Mouse (Mus musculus) hindbrain, embryonic 14.5 days (tissue): ENCODE data around the gene Top2a. TPM values are rescaled to one million over a fixed set of nuclear protein-coding genes. Genes with fewer than 3 reads are reported as not detected.

Source experiments
- ATAC-seq: fragments of 200-750 bp; cut with Nextera tagmentation; 2 replicates; pipeline ENCODE4 v1.8.0; 2017; ENCODE audit warnings: moderate number of reproducible peaks, mild to moderate bottlenecking, moderate TSS enrichment, moderate library complexity; ENCODE audit not compliant: low FRiP score
- DNase-seq: peaks from one replicate; pipeline ENCODE4 v3.0.0-alpha.2; 2015; ENCODE audit warnings: low spot score
- H3K27ac ChIP-seq: fragments of 300-500 bp; sonication (generic); 2 replicates; pipeline ENCODE4 v1.5.1; 2014; ENCODE audit warnings: mild to moderate bottlenecking, moderate library complexity
- H3K27me3 ChIP-seq: fragments of 300-500 bp; sonication (generic); 2 replicates; pipeline ENCODE4 v1.6.1; 2014; ENCODE audit warnings: mild to moderate bottlenecking, low read length, mixed read lengths; ENCODE audit not compliant: control insufficient read depth, insufficient read depth
- H3K36me3 ChIP-seq: fragments of 300-500 bp; sonication (generic); replicated peaks from 2 replicates; pipeline ENCODE4 v1.6.1; 2014; ENCODE audit not compliant: control insufficient read depth, insufficient read depth
- H3K4me1 ChIP-seq: fragments of 300-500 bp; sonication (generic); replicated peaks from 2 replicates; pipeline ENCODE4 v1.6.1; 2014; ENCODE audit warnings: antibody characterized with exemption, low read length, mixed read lengths; ENCODE audit not compliant: control insufficient read depth, insufficient read depth
- H3K4me2 ChIP-seq: fragments of 300-500 bp; sonication (generic); replicated peaks from 2 replicates; pipeline ENCODE4 v1.6.1; 2014; ENCODE audit warnings: mild to moderate bottlenecking, moderate library complexity
- H3K4me3 ChIP-seq: fragments of 300-500 bp; sonication (generic); replicated peaks from 2 replicates; pipeline ENCODE4 v1.5.1; 2014; ENCODE audit warnings: mild to moderate bottlenecking, low read length
- H3K9ac ChIP-seq: fragments of 300-500 bp; sonication (generic); 2 replicates; pipeline ENCODE4 v1.6.1; 2014
- H3K9me3 ChIP-seq: fragments of 300-500 bp; sonication (generic); 2 replicates; pipeline ENCODE4 v1.6.1; 2016; ENCODE audit warnings: low read length; ENCODE audit not compliant: control insufficient read depth
- WGBS: fragments of 180-500 bp; shearing (Covaris S2); extraction: QIAGEN DNeasy Blood & Tissue Kit; methylation state at CpG from one replicate; pipeline ENCODE4 v1.1.7; 2014; 5-methylcytosine and 5-hydroxymethylcytosine counted together
- polyA plus RNA-seq: library from polyadenylated mRNA; unstranded; fragments of >200 nt; fragmentation: Nextera tagmentation; extraction: Ambion mirVana; gene quantifications from 2 replicates; pipeline ENCODE4 v1.2.1, GENCODE M21; 2014

The Top2a gene
- polyA plus RNA-seq, 1 experiment from 2014 or later: 34.2 TPM

DNA sequence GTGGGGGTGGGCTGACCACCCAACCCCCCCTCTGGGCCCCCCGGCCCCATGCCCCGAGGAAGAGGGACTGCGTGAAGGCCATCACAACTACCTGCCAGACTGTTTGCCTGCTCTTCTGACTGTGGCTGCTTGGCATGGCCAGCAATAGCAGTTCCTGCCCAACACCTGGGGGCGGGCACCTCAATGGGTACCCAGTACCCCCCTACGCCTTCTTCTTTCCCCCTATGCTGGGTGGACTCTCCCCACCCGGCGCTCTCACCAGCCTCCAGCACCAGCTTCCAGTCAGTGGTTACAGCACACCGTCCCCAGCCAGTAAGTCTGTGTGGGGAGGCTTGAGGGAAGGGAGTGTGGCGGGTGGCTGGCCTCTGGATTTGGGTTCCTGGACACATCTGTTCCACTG is 73.5 kb downstream of the Top2a start:
- DNase-seq (no peak), ATAC-seq (no peak)
- Histone ChIP-seq H3K4me2 (no peak overlapping the region), H3K4me1 (peaks cover 29% of the 10 kb centered on the region), H3K27ac (no peak overlapping the region), H3K9ac (no peak overlapping the region), H3K27me3 (no peaks in the 10 kb centered on the region), H3K36me3 (peaks cover 4% of the 10 kb centered on the region; the same call in 1 of the 2 replicates), H3K9me3 (no peaks in the 10 kb centered on the region), H3K4me3 (no peak overlapping the region)
- WGBS: 94% methylated on average over 8 of the region's 9 CpGs

DNA sequence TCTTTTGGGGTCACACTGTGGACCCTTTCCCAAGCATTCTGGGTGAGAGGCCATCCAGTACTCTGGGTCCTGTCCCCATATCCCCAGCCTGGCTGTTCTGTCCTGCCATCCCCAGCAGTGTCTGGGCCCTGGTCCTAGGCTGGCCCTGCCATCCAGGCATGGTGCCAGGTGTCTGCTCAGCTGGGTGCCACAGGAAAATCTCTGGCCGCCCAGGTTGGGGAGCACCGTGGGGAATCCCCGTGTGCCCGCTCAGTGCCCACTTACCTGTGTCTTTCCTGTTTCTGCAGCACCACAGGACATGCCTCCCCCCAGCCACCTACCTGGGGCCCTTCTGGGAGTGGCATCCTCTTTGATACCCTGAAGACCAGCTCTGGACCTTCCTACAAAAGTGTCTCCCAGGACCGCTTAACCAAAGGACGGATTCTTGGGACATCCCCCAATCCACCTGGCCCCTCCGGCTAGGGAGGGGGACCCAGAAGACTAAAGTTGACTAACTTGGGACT is 74.0 kb downstream of the Top2a start:
- H3K9ac ChIP-seq: no peak overlapping the region
- H3K36me3 ChIP-seq: peaks cover 4% of the 10 kb centered on the region; the same call in 1 of the 2 replicates
- DNase-seq: no peak
- H3K27me3 ChIP-seq: no peaks in the 10 kb centered on the region
- H3K4me1 ChIP-seq: peaks cover 26% of the 10 kb centered on the region
- WGBS: 82% methylated on average over 7 of the region's 7 CpGs
- H3K4me2 ChIP-seq: no peak overlapping the region
- no peak overlapping the region for H3K27ac ChIP-seq
- ATAC-seq: no peak
- H3K4me3 ChIP-seq: no peak overlapping the region
- no peaks in the 10 kb centered on the region for H3K9me3 ChIP-seq

DNA sequence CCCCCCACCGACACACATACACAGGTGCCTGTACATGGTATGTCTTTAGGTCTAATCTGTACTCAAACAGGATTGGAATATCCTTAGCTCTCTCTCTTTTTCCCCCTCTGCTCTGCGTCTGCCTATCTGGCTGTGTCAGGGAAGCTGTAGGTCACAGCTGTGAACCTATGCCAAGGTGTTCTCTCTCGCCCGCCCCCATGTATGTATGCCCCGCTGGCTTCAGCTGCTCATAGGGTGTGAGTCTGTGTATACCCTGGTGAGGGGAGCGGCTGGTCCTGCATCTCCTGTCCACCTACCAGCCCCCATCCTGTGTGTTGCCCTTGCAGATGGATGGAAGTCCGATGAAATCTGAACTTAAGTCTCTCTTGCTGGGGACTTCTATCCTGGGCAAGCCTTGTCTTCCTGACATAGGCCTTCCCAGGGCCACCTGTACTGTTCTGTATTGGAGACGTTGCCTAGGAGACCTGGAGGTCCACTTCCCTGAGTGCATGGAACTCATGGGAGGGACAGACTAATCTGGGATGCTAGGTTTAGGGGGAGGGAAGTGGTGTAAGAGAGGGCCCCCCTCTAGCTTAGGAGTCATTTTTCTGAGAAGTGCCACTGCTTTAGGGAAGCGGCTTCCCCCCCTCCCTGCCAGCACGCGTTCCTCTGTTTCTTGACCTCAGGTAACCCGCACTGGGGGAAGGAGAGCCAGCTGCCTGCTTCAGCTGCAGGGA is 74.6 kb downstream of the Top2a start:
- H3K9ac ChIP-seq: no peak overlapping the region
- ATAC-seq (no peak), DNase-seq (no peak)
- H3K9me3 ChIP-seq: no peaks in the 10 kb centered on the region
- no peaks in the 10 kb centered on the region for H3K27me3 ChIP-seq
- peaks cover 4% of the 10 kb centered on the region; the same call in 1 of the 2 replicates for H3K36me3 ChIP-seq
- H3K4me1 ChIP-seq: peaks cover 26% of the 10 kb centered on the region
- WGBS: 66% methylated on average over 12 of the region's 12 CpGs
- H3K4me3 ChIP-seq: no peak overlapping the region
- no peak overlapping the region for H3K4me2 ChIP-seq
- H3K27ac ChIP-seq: no peak overlapping the region

DNA sequence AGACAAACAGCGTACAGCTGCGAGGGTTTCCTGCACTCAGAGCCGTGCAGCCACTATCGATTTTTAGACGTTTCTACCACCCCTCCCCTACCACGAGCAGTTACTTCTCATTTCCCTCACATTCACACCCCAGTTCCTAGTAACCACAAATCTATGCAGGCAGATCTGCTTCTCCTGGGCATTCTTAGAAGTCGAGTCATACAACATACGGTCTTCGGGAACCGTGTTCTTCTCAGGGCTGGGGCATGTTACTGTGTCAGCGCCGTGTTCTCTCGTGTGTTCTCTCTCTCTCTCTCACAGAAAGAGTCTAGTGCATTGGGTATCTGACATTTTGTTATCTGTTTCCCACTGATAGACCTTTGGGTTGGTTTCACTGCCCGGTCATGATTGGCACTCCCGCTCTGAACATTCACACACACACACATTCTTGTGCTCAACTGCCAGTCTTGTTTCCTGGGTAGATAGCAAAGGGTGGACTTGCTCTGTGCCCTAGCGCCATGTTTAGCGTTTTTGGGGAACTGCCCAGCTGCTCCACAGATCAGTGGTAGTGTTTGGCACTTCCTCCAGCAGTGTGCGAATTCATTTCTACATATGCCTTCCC is 75.9 kb downstream of the Top2a start:
- no peak for ATAC-seq
- H3K9ac ChIP-seq: no peak overlapping the region
- H3K36me3 ChIP-seq: peaks cover 4% of the 10 kb centered on the region; the same call in 1 of the 2 replicates
- no peaks in the 10 kb centered on the region for H3K27me3 ChIP-seq
- 84% methylated on average over 18 of the region's 18 CpGs for WGBS
- peaks cover 29% of the 10 kb centered on the region for H3K4me1 ChIP-seq
- H3K4me3 ChIP-seq: no peak overlapping the region
- H3K27ac ChIP-seq: no peak overlapping the region
- no peak overlapping the region for H3K4me2 ChIP-seq
- H3K9me3 ChIP-seq: no peaks in the 10 kb centered on the region
- no peak for DNase-seq

DNA sequence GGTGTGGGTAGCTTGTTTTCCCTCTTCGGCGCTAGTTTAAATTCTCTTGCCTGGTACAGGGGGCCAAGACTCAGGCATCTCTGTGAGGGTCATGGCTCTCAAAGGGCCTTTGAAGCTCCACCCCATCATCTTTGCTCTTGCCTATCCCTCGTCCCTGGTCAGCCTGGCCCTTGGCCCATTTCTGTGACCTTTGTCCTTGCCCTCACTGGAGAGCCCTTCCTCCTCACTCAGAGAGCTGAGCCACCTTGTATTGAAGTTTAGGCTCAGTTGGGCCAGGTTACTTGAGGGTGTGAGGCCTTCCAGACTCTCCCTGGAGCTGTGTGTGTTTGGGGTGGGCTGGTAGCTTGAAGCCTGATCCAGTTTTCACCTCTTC is 78.4 kb downstream of the Top2a start:
- Histone ChIP-seq H3K9ac (no peak overlapping the region), H3K27ac (no peak overlapping the region), H3K9me3 (no peaks in the 10 kb centered on the region), H3K4me2 (no peak overlapping the region), H3K36me3 (peaks cover 4% of the 10 kb centered on the region; the same call in 1 of the 2 replicates), H3K4me3 (no peak overlapping the region), H3K27me3 (no peaks in the 10 kb centered on the region), H3K4me1 (peaks cover 45% of the 10 kb centered on the region)
- ATAC-seq (no peak), DNase-seq (no peak)
- WGBS: 59% methylated on average over 3 of the region's 3 CpGs

DNA sequence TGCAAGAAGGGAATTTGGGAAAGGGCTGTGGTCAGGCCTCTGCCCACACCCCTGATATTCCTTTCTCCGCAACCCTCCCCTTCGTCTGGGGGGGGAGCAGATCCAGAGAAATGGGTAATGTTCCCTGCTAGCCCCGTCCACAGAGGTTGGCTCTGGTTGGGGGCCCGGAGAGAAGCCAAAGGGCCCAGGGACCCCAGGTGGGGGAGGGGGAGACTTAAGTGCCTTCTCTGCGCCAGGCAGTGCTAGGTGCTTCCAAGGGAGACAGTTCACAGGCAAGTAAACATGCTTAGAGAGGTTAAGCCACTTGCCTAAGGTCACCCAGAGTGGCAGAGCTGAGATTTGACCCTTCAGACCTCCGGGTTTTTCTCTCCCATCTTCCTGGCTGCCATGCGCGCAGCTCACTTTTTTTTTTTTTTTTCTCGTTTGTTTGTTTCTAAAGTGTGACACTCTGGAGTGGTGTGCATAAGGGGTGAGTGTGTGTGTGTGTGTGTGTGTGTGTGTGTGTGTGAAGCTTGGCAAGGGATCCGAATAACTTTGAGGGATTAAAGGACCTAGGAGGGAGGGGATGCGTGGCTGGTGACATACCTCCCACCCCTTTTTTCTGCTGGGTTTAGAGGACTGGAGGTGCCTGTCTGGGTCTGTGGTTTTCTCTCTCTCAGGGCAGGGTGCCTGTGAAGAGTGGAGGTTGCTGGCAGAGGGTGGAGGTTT is 78.9 kb downstream of the Top2a start:
- ATAC-seq: no peak
- DNase-seq: no peak
- WGBS: 37% methylated on average over 9 of the region's 11 CpGs
- Histone ChIP-seq H3K9me3 (no peaks in the 10 kb centered on the region), H3K4me1 (peaks cover 50% of the 10 kb centered on the region), H3K36me3 (no peaks in the 10 kb centered on the region), H3K4me3 (no peak overlapping the region), H3K27ac (no peak overlapping the region), H3K9ac (no peak overlapping the region), H3K4me2 (no peak overlapping the region), H3K27me3 (no peaks in the 10 kb centered on the region)

DNA sequence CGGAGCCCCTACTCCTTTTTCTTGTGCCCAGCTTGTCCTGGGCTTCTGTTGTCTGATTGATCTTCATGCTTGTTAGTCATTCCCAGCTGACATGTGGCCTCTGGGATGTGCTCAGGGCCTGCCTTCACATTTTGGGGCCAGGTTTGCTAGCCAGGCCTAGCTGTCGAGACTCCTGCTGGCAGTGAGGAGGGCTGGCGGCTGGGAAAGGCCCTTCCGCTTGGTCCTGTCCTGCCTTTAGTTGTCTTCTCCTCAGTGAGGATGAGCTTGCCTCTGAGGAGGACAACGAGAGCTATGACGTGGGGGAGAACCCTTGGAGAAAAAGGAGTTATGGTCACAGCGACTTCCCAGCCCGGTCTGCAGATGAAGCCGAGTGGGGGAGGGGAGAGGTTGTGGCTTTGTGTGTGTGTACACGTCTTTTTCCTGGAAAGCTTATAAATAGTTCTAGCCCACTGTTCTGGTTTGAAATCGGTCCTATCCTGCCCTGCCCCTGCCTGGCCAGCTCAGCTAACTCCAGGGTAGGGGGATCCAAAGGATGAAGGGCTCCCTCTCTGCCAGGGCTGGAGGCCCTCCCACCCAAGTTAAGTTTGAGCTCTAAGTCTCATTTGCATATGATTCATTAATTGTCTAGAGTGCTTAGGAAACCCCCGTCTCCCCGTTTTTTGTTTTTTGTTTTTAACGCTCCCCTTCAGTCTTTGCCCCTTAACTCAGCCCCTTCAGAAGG is 80.1 kb downstream of the Top2a start:
- Histone ChIP-seq H3K9ac (no peak overlapping the region), H3K4me3 (no peak overlapping the region), H3K4me2 (peak overlapping the region; percentile 21; the same call in 1 of the 2 replicates), H3K36me3 (no peaks in the 10 kb centered on the region), H3K27me3 (no peaks in the 10 kb centered on the region), H3K9me3 (no peaks in the 10 kb centered on the region), H3K27ac (peak overlapping the region; percentile 82), H3K4me1 (peaks cover 61% of the 10 kb centered on the region)
- ATAC-seq (no peak), DNase-seq (no peak)
- 30% methylated on average over 14 of the region's 14 CpGs for WGBS
